Mouse (Mus musculus) embryo, embryonic 11 days (tissue): ENCODE measurements at regions not wholly inside any gene's neighbourhood (a gene's known extent, or its start where the extent isn't known, plus 50 kb on each side); places are given as distances from the start of the nearest gene placed in this dataset.

ENCODE experiments used
- DNase-seq: peaks from one replicate; pipeline ENCODE4 v3.0.0-alpha.2; 2015

- no peak for DNase-seq
These were observed 425.1 kb upstream of the Depdc1a start for GRCm38 (mm10) chr3:159069957-159070684.

GRCm38 (mm10) chr3:159056960-159057525, 438.2 kb upstream of the Depdc1a start:
- DNase-seq: no peak

GRCm38 (mm10) chr3:159034806-159035205, 460.4 kb upstream of the Depdc1a start:
- DNase-seq: no peak

- DNase-seq: no peak
These were observed 463.7 kb upstream of the Depdc1a start for GRCm38 (mm10) chr3:159031581-159031980.

- DNase-seq: no peak
These were observed 464.6 kb upstream of the Depdc1a start for GRCm38 (mm10) chr3:159030675-159031074.

- no peak for DNase-seq
These were observed 465.3 kb upstream of the Depdc1a start for GRCm38 (mm10) chr3:159029951-159030350.

- DNase-seq: no peak
These were observed 458.4 kb upstream of the Lrrc7 start for GRCm38 (mm10) chr3:159020447-159020846.

- no peak for DNase-seq
These were observed 455.2 kb upstream of the Lrrc7 start for GRCm38 (mm10) chr3:159017269-159017668.

- DNase-seq: no peak
These were observed 454.4 kb upstream of the Lrrc7 start for GRCm38 (mm10) chr3:159016426-159016825.

- peak; percentile 46 for DNase-seq
These were observed 449.1 kb upstream of the Lrrc7 start for GRCm38 (mm10) chr3:159010954-159011638.

GRCm38 (mm10) chr3:159004013-159004412, 442.0 kb upstream of the Lrrc7 start:
- DNase-seq: no peak

- no peak for DNase-seq
These were observed 423.6 kb upstream of the Lrrc7 start for GRCm38 (mm10) chr3:158985438-158986111.

GRCm38 (mm10) chr3:158947063-158947462, 385.0 kb upstream of the Lrrc7 start:
- DNase-seq: no peak

- DNase-seq: no peak
These were observed 343.1 kb upstream of the Lrrc7 start for GRCm38 (mm10) chr3:158905104-158905503.

GRCm38 (mm10) chr3:158899458-158899857, 337.4 kb upstream of the Lrrc7 start:
- no peak for DNase-seq

- DNase-seq: no peak
These were observed 324.8 kb upstream of the Lrrc7 start for GRCm38 (mm10) chr3:158886732-158887386.

GRCm38 (mm10) chr3:158886301-158886711, 324.3 kb upstream of the Lrrc7 start:
- no peak for DNase-seq
